Mouse (Mus musculus): ENCODE measurements around the gene Ctcfl.

Ctcfl gene

DNA sequence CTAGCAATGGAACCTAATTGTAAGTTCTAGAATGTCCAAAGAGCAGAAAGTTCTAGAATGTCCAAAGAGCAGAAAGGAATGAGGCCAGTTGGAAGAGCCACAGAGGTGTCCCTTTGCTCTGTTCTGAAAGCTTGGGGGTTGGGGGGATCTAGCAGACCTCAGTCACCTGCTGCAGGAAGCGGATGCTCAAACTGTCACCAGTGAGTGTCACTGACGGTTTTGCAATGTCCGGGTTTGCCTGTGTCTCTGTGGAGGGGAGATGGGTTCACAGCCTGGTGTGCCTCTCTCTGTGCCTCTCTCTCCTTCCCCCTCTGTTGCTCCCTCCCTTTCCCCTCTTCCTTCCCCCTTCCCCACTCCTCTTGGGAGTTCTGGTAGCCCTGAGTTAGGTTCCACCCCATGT lies 36.6 kb downstream of the Ctcfl start:
- no peak for DNase-seq

DNA sequence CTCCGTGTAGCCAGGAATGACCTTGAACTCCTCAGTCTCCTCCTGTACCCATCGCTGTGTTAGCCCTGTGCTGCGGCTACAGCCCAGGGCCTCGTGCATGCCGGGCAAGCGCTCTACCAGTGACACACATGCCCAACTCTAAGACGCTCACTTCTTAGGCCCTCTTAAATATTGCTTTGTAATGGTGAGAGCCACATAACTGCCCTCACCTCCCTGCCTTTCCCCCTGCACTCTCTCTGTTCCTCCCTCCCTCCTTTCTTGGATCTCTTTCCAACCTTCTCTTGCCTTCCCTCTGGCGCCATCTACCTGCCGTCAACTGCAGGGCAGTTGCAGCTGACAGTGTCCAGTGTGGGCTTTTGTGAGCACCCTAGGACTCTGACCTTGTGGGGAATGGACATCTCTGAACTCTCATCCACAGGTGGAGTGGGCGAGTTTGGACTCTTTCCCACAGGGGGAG lies 38.5 kb downstream of the Ctcfl start:
- DNase-seq = peak; percentile 86

DNA sequence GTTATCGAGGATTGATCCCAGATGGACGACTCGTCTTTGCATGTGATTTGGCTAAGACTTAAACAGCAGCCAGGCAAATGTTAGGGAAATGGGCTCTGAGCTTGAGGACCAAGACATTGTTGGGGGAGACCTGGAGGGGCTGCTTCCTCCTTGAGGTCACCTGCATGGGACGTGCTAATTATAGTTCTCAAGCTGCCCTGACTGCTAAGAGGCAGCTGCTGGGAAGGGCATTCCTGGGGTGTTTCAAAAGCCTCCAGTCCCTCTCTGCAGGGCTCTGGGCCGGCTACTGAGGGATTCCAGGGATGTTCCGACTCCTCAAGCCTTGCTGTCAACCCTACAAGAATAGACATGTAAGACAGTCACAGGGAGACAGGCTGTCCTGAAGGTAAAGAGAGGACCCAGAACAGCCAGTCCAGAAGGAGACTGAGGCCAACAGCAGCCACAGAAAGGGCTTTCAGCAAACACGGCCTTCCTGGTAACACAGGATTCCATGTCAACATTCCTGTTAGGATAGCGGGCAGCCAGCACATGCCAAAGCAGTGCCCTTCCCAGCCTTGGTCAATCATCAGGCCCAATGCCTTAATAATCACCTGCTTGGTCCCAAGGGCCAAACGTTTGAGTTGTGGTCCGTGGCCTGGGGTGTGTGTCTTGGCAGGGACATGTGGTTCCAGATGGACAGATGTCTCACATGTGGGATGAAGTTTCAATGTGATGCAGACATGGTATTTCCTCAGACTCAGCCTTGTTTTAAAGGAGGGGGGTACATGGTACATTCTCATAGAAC lies 39.4 kb downstream of the Ctcfl start:
- no peak for DNase-seq

DNA sequence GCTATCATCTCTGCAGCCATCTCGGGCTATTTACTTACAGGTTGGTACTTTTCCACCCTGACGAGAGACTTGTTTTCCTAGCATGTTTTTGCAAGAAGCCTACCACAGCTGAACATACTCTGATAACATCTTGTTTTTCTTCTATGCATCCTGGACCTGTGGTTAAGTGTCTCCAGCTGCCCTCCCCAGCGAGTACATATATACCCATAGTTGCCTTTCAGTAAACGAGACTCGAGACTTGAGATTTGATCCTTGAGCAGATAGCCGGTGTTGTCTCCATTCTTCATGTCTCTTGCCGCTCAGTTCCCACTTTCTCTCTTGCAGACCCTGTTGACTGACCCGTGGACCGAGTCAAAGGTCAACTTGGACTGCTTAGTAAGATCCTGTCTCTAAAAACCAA lies 42.4 kb downstream of the Ctcfl start:
- no peak for DNase-seq

DNA sequence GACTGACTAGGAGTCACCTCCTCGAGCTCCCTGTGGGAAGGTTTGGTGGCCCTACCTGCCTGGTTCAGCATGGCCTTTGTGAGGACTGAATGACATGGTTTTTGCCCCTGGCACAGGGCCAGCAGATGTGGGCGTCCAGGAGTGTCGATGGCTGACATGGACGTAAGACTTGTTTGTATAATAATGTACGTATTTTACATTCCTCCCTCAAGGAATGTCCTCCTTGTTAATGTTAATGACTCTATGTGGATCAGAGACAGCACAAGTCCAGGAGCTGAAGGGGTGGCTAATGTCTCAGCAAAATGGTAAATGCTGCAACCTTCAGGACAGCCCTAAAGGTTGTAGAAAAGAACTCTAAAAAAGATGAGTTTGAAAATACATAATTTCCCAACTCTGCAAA lies 45.7 kb downstream of the Ctcfl start:
- DNase-seq = no peak

DNA sequence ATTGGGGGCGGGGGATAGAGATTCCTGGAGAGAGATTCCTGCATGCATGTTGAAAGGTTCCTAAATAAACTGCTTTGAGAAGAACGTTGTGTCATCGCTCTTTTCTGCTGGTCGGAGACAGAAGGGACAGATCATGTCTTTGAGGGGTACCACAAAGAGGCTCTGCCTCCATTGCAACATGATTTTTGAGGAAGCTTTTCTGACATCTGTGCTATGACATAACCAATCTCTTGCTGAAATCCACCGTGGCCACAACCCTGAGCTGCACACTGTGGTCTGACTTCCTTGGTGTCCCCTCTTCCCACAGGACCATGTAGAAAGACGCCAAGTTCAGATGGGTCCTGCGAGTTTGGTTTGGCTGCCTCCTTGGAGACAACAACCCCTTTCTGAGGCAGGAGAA lies 46.4 kb downstream of the Ctcfl start:
- DNase-seq = peak; percentile 14

DNA sequence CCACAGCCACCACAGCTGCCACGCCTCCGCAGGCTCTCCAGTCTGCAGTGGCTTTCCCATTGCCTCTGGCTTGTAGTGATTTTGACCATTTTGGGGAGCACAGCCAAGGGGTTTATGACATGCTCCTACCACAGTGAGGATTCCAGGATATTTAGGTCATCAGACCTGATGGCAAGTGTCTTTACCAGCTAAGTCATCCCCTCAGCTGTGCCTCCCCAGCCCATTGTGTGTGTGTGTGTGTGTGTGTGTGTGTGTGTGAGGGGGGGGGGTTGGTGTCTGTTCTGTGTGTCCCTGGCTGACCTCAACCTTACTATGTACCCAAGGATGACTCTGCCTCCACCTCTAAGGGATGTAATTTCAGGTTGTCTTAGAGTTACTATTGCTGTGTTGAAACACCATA lies 54.5 kb downstream of the Ctcfl start:
- DNase-seq = no peak

DNA sequence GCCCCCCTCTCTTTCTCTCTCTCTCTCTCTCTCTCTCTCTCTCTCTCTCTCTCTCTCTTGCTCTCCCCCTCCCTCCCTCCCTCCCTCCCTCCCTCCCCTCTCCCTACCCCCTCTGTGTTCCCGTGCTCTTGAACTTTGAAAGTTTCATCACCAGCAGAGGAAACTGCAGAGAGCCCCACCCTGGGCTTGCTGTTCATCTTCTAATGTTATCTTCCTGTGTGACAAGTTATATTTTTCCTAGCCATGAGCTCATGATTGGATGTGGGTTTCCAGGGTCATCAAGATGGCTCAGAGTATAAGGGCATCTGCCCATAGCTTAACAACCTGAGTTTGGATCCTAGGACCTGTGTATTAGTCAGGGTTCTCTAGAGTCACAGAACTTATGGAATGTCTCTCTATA lies 56.1 kb downstream of the Ctcfl start:
- DNase-seq = no peak

DNA sequence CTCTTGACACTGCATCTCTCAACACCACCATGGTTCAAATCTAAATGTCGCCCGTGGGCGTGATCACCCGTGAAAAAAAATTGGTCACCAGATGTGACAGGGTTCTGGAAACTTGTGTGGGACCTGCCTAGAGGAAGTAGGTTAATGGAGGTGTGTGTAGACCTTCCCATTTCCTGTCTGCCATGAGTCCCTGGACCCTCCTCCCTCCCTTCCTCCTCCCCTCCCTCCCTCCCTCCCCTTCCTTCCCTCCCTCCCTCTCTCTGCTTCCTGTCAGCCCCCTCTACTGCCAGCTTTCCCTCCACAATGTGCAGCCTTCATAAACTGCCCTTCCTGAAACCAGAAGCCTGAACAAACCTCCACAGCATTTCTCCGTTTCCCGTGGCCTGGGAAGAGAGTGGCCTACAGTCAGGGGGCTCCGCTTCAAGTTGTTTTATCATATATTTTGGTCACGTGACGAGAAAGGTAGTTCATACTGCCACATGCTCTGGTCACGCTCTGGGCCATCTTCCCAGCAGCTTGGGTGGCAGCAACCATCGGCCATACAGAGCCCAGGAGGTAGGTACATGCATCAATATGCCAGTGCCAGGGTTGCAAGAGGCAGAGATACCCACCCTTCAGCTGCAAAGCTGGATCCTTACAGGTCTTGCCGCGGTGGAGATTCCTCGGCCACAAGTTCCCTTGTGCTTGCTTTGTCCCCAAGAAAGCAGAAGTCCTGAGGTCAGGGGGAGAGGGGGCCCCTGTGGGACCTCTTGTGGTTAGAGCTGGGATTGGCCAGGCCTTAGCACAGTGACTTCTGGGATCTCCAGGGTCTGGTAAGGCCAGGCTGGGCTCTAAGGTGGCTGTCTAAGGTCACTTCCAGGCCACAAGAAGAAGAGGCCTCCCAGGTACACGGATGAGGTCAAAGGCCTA lies 57.6 kb downstream of the Ctcfl start:
- peak; percentile 37 for DNase-seq

DNA sequence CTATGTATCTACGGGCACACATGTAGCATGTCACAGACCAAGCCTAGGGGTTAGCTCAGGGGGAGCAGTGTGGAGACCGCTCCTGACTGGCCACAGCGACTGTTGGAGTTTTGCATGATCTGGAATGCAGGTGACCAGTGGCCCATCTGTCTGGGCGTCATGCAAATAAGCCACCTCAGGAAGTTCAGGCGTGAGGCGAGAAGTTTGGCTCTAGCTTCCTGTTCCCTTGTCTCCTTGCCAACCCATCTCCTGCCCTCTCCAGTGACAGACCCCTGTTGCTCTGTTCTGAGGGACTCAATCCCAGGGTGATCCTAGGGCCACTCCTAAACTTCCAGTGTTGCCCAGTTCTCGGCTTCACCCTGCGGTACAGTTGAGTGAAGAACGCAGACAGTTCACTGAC lies 58.9 kb downstream of the Ctcfl start:
- no peak for DNase-seq

DNA sequence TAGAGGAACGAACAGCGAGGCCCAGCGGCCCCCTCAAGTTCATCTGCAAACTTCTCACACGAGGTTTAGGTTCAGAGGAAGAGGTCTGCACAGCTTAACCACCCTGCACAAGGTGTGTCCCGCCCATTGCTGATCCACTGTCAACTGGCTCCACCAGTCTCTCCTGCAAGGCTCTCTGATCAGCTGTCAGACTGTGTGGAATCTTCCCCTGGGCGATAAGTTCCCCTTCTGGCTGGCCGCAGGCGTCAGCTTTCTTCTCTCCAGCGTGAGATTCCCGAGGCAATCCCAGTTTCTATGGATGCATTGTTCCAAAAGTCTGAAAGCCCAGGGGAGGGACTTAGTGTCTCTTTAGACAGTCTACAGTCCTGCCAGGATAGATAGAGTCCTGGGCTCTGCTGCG lies 61.1 kb downstream of the Ctcfl start:
- DNase-seq = no peak

DNA sequence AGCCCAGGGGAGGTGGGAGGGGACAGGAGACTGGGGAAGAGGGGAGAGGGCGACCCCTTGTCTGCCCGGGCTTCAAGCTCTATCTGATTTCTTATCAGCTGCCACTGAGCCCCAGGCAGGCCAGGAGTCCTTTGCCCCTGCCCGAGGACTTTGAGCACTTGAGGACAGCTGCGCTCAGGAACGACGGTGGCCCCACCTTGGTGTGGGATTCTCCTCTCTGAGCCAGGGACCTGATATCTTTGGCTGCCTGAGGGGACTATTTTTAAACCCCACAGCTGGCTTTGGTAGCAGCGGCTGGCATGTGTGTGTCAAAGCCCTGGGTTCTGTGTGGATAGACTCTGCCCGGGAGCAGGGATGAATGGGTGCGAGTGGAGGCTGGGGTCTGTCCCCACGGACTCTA lies 61.7 kb downstream of the Ctcfl start:
- no peak for DNase-seq

DNA sequence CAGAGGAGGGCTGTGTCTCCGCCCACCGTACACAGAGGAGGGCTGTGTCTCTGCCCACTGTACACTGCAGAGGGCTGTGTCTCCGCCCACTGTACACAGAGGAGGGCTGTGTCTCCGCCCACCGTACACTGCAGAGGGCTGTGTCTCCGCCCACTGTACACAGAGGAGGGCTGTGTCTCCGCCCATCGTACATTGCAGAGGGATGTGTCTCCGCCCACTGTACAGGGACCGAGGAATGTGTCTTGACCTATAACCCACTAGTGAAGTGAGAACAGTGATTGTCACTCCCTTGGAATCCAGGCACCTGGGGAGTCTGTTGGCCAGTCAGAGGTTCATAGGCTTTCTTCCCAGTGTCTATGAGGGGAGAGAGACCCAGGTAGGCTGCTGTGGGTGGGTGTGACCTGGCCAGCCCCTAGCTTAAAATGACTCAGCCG lies 62.4 kb downstream of the Ctcfl start:
- DNase-seq = no peak

DNA sequence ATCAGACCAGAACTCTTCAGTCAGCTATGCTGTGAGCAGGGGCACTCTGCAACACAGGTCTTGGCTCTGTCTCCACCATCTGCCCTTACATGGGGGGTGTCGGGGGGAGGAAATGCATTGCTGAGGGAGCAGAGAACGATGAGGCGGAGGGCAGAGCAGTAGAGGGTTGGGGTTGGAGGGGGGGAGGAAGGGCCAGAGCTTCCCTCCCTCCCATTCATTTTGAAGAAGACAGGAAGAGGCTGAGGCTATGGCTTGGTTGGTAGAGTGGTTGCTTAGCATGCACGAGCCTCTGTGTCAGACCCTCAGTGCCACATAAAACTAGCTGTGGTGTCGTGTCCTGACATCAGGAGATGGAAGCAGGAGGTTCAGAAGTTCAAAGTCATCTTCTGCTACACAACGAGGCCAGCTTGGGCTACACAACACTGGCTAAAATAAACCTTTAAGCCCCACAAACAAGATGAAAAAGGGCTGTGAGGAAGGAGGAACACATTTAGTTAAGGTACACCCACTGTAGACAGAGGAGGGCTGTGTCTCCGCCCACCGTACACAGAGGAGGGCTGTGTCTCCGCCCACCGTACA lies 62.9 kb downstream of the Ctcfl start:
- DNase-seq = no peak

DNA sequence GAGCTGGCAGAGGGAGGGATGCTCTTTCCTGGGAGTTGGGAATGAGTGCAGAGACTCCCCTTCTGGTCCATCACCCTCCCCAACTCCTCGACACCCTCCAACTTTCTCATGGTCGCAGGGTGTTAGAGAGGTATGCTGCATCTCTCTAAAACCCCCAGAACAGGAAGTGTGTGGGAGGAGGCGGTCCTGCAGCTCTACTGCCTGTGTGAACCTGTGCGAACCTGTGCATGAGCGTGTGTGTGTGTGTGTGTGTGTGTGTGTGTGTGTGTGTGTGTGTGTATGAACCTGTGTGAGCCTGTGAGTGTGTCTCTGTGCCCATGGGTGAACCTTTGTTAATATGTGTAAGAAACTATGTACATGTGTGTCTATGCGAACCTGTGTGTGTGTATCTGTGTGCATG lies 65.5 kb downstream of the Ctcfl start:
- DNase-seq = peak; percentile 47

DNA sequence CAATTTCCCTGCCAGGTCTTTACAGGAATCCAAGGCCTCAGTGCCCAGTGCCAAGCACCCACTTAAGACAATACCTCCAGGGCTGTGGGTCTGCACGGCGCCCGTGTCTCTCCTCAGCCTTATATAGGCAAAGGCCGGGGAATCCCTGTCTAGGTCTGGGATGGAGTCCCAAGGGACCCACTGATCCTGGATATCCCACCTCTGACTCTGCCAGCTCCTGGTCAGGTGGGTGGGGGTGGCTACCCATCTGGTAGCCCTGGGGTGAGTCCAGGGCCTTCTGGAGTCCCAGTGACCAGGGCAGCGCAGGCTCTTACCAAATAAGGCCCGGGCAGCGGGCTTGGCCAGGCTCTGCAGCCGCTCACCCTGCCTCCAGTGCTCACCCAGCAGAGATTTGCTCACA lies 66.4 kb downstream of the Ctcfl start:
- DNase-seq = no peak

DNA sequence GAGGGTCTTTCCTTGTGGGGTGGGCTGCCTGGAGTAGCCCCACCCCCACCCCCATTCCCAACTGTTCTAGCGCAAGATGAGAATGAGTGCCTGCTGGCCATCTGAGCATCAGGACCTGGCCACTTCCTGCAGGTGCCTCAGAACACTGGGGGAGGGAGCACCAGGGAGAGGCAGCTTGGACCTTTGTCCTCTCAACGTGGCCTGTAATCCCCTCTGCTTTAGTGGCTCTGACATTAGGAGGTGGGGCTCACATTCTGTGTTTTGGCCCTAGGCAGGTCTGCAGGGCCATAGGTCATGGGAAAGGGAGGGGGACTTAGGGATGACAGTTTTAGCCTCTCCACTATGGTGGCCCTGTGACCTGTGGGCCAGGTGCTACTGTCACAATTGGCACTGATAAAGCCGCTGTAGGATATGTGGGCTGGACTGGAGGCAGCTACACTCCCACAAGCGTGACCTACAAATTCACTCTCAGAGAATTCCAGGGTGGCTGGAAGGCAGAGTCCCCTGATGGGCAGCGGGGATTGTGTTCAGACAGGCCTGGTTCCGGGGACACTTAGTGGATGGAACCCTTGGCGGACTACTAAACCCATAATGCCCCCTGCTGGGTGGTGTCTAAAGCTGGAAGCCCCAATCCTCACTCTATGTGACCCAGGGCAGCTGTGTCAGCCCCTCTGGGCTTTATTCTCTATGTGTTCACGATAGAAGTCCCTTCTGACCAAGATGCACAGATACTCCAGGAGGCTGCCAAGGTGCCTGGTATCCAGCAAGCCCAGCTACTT lies 68.5 kb downstream of the Ctcfl start:
- no peak for DNase-seq

DNA sequence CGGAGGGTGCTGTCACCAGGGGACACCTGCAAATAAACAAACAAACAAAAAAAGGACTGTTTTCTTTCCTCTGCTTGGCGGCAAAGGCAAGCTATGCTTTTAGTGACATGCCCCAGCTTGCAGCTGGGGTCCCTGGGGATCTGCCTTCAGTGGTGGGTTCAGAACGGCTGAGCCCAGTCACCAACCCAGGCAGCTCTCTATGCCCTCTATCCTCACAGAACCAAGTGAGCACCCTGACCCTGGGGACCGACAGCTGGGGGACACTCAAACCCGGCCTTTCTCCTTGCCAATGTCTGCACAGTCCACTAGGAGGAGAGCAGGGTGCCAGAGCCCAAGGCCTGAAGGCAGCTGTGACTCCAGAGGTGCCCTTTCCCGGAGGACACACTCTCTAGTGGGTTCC lies 69.5 kb downstream of the Ctcfl start:
- DNase-seq = no peak

DNA sequence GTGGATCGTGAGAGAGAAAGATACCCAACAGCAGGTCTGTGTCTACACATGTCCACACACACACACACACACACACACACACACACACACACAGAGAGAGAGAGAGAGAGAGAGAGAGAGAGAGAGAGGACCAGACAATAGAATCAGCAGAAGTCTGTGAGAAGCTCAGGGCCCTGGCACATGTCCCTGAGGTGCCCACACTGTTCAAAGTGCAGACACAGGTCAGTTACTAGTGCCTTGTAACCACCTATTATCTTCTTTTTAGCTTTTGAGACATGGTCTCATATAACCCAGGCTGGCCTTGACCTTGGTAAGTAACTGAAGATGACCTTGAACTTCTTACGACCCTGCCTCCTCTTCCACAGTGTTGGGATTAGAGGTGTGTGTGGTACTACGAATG lies 70.1 kb downstream of the Ctcfl start:
- no peak for DNase-seq

DNA sequence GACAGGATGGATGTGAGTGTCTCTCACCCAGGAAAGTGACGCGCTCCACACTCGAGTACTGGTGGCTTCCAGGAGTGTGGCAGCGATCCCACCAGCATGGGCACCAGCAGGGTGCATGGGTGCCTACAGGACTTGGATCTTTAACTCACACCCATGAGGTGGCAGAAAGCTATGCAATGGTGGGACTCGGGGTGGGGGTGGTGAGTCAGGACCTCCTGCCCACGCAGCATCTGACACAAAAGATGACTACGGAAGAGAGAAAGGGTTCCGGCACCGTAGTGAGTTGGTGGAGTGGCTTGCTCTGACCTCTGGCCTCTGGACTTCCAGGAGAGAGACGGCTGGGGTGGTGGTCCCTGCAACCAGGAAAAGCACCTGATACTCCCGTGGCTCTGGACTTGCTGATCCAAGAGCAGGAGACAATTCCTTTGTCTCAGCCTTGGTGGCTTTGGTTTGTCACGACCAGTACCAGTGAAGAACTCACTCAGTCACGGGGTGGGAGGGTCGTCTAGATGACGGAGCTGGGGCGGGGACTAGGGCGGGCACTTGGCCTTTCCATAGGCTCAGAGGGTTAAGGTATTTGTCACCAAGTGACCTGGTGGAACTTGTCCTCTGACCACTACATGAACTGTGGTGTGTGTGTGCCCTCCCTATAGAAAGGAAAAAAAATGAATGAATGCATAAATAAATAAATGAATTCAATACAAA lies 71.1 kb downstream of the Ctcfl start:
- no peak for DNase-seq

DNA sequence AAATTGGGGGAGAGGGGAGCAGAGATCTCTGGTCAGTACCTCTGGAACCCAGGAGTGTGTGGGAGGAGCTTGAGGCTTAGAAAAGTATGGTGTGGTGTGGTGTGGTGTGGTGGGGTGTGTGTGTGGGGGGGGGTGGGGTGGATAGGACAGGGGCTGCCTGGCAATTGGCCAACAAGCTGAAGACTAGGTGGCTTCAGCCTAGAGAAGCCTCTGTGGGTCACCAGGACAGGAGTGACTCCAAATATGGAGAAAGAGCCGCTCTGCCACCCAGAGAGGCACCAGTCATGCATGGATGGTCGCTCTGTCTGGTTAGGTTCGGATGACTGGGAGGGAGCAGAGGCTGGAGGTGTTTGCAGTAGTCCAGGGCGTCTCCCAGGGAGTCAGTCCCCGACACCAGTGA lies 71.9 kb downstream of the Ctcfl start:
- DNase-seq = no peak

DNA sequence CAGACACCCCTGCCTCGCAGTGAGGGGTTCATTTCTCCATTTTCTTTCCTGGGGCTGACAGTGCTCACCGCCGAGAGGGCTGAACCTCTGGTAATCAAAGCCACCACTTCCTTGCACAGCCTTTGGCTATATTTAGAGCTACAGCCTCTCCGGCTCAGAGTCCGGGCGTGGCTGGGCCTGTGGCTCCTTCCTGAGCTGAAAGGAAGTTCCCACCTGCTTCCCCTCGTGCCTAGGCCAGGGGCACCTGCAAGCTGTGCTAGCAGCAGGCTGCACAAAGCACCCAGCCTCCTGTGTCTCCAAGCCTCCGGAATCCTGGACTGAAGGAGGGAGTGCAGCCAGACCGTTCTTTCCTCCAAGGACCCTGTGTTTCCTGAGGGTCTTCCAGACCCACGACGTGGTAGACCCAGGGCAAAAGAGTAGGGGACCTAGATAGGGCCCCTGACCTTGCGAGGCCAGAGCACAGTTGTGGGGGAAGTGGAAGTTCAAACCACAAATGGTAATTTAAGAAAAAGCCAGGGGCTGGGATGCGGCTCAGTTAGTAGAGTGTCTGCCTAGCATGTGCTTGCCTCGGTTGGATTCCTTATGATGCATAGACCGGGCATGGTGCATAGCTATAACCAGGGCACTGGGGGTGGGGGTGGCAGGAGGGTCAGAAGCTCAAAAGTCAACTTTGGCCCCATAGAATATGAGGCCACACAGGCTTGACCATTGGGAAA lies 72.6 kb downstream of the Ctcfl start:
- DNase-seq = peak; percentile 55

Data from lung, postnatal 36 days (tissue).